Mouse (Mus musculus): ENCODE results near the gene Fkbp10. TPM values are rescaled to one million over a fixed set of nuclear protein-coding genes. Genes with fewer than 3 reads are reported as not detected.
A peak's percentile ranks its signal among the peaks of the same experiment; 100 is the strongest.

The Fkbp10 gene
- polyA plus RNA-seq, 1 experiment: 14.9 TPM

DNA sequence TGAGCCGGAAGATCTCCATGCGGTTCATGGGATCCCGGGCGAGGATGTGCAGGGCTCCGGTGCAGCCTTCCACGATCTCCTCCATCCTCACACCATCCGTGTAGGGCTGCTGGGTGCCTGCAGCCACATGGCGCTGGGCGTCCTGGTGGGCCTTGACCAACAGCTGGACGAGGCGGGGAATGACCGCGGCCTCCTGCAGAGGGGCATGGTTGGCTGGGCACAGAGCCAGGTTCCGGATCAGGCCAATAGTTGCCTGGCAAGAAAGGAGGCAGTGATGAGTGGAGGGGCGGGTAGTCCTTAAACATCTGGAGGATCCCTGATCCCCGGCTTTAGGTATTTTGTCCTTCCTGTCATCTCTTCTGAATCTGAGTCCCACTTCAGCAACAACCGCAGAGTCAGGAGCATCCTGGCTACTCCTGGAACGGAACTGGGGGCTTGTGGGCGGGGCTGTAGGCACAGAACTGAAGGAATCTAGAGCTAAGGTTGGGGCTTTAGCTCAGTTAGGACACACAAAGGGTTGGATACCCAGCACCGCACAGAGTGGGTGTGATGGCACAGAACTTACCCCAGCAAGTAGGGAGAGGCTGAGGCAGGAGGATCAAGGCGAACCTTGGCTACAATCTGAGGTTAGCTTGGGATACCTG lies 38.6 kb upstream of the Fkbp10 start:
- Histone ChIP-seq H3K27me3 (ENCODE audit: control insufficient read depth, insufficient read depth, low read length) (no peaks in the 10 kb centered on the region), H3K36me3 (ENCODE audit: control insufficient read depth, insufficient read depth, low read length) (no peaks in the 10 kb centered on the region), H3K4me3 (ENCODE audit: extremely low read depth, insufficient read depth, insufficient read length) (no peak overlapping the region), H3K4me1 (ENCODE audit: control insufficient read depth, insufficient read depth, insufficient read length) (no peaks in the 10 kb centered on the region), H3K27ac (ENCODE audit: insufficient read depth, low read length) (no peak overlapping the region)
- no peak for DNase-seq (ENCODE audit: low read depth in 1 of 2, low spot score in 2 of 2)
- TF ChIP-seq CTCF (IDR thresholded peaks at IDR 0.05; ENCODE audit: extremely low read depth, insufficient read depth, insufficient read length, insufficient replicate concordance) (no peak), POLR2A (IDR thresholded peaks at IDR 0.05; ENCODE audit: low read depth, low read length) (no peak)
- 89% methylated on average over 21 of the region's 21 CpGs for WGBS

DNA sequence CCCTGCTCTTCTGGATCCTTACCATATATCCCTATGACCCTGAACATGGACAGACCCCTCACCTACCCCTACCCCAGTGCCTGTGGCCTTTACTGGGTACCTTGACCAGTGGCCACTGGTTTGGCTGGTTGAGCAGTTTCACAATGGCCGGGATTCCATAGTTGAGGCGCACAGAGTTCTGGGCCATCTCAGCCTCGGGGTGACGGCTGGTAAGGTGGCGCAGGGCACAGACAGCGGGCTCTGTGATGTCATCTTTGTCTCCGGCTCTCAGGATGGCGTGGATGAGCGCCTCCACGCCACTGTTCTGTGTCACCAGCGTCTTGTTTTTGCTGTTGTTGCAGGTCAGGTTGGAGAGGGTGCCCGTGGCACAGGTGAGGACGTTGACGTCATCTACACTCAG lies 37.5 kb upstream of the Fkbp10 start:
- WGBS: 92% methylated on average over 14 of the region's 14 CpGs
- Histone ChIP-seq H3K27me3 (ENCODE audit: control insufficient read depth, insufficient read depth, low read length) (no peaks in the 10 kb centered on the region), H3K27ac (ENCODE audit: insufficient read depth, low read length) (no peak overlapping the region; the same call in 1 of the 2 replicates), H3K4me3 (ENCODE audit: extremely low read depth, insufficient read depth, insufficient read length) (no peak overlapping the region), H3K4me1 (ENCODE audit: control insufficient read depth, insufficient read depth, insufficient read length) (no peaks in the 10 kb centered on the region), H3K36me3 (ENCODE audit: control insufficient read depth, insufficient read depth, low read length) (no peaks in the 10 kb centered on the region)
- no peak for DNase-seq (ENCODE audit: low read depth in 1 of 2, low spot score in 2 of 2)
- TF ChIP-seq CTCF (IDR thresholded peaks at IDR 0.05; ENCODE audit: extremely low read depth, insufficient read depth, insufficient read length, insufficient replicate concordance) (no peak), POLR2A (IDR thresholded peaks at IDR 0.05; ENCODE audit: low read depth, low read length) (no peak)

DNA sequence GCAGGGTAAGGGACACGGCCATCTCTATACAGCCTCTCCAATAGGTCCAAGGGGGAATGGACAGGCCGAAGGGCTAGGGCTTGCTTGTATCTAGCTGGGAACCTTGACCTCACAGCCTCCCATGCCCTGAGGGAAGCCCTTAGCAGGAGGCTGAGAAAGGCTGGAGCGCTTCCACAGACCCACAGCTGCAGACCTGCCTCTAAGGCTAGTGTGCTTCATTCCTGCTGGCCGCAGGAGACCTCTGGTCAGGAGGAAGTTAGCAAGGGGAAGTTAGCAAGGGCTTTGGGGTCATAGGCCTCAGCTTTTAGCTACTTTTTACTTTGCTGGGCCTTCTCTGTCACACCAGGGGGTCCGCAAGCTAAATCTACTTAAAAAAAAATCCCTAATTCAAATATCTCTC lies 37.1 kb upstream of the Fkbp10 start:
- H3K4me3 ChIP-seq (ENCODE audit: extremely low read depth, insufficient read depth, insufficient read length): no peak overlapping the region
- no peaks in the 10 kb centered on the region for H3K4me1 ChIP-seq (ENCODE audit: control insufficient read depth, insufficient read depth, insufficient read length)
- no peaks in the 10 kb centered on the region for H3K27me3 ChIP-seq (ENCODE audit: control insufficient read depth, insufficient read depth, low read length)
- no peak for DNase-seq (ENCODE audit: low read depth in 1 of 2, low spot score in 2 of 2)
- no peaks in the 10 kb centered on the region for H3K36me3 ChIP-seq (ENCODE audit: control insufficient read depth, insufficient read depth, low read length)
- TF ChIP-seq POLR2A (IDR thresholded peaks at IDR 0.05; ENCODE audit: low read depth, low read length): no peak
- 88% methylated on average over 5 of the region's 5 CpGs for WGBS
- H3K27ac ChIP-seq (ENCODE audit: insufficient read depth, low read length): peak overlapping the region; percentile 36; the same call in 1 of the 2 replicates

DNA sequence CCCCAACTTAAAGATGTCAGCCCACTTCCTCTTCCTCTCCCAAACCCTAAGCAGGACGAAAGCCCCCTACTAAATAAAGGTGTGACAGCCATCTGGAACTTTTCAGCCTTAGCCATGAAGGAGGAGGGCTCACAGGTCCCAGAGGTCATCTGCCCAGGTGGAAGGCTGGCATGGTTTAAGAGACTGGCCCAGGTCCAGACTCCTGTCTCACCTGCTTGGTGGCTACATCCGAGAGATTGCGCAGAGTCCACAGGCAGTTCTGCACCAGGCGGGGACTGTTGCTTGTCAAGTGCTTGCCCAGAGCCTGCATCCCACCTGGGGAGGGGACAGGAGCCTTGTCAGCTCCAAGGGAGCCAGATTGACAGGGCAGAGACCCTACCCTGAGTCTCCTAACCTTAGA lies 36.2 kb upstream of the Fkbp10 start:
- no peak for DNase-seq (ENCODE audit: low read depth in 1 of 2, low spot score in 2 of 2)
- Histone ChIP-seq H3K27me3 (ENCODE audit: control insufficient read depth, insufficient read depth, low read length) (no peaks in the 10 kb centered on the region), H3K4me3 (ENCODE audit: extremely low read depth, insufficient read depth, insufficient read length) (no peak overlapping the region), H3K27ac (ENCODE audit: insufficient read depth, low read length) (no peak overlapping the region), H3K4me1 (ENCODE audit: control insufficient read depth, insufficient read depth, insufficient read length) (no peaks in the 10 kb centered on the region), H3K36me3 (ENCODE audit: control insufficient read depth, insufficient read depth, low read length) (no peaks in the 10 kb centered on the region)
- no peak for TF ChIP-seq CTCF (IDR thresholded peaks at IDR 0.05; ENCODE audit: extremely low read depth, insufficient read depth, insufficient read length, insufficient replicate concordance)
- TF ChIP-seq POLR2A (IDR thresholded peaks at IDR 0.05; ENCODE audit: low read depth, low read length): no peak
- WGBS: 89% methylated on average over 4 of the region's 4 CpGs

DNA sequence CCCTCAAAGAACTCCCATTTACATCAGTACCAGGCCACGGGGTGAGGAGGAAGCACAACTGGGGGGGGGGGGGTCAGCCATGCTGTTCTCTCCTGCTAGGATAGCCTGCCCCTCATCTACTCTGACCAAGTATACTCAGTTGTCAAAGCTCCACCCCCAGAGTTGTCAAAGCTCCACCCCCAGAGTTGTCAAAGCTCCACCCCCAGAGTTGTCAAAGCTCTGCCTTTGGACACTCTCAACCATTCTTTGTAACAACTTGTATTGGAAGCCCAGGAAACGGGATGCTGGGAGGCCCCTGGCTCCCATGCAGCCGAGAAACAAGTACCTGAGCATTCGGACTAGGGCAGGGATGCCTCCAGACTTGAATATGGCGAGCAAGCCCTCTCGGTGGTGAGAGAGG lies 32.8 kb upstream of the Fkbp10 start:
- Histone ChIP-seq H3K36me3 (ENCODE audit: control insufficient read depth, insufficient read depth, low read length) (no peaks in the 10 kb centered on the region), H3K27me3 (ENCODE audit: control insufficient read depth, insufficient read depth, low read length) (no peaks in the 10 kb centered on the region), H3K4me3 (ENCODE audit: extremely low read depth, insufficient read depth, insufficient read length) (no peak overlapping the region), H3K4me1 (ENCODE audit: control insufficient read depth, insufficient read depth, insufficient read length) (no peaks in the 10 kb centered on the region; the same call in 1 of the 2 replicates), H3K27ac (ENCODE audit: insufficient read depth, low read length) (no peak overlapping the region)
- DNase-seq (ENCODE audit: low read depth in 1 of 2, low spot score in 2 of 2): no peak
- 86% methylated on average over 6 of the region's 6 CpGs for WGBS
- no peak for TF ChIP-seq POLR2A (IDR thresholded peaks at IDR 0.05; ENCODE audit: low read depth, low read length)
- no peak for TF ChIP-seq CTCF (IDR thresholded peaks at IDR 0.05; ENCODE audit: extremely low read depth, insufficient read depth, insufficient read length, insufficient replicate concordance)

DNA sequence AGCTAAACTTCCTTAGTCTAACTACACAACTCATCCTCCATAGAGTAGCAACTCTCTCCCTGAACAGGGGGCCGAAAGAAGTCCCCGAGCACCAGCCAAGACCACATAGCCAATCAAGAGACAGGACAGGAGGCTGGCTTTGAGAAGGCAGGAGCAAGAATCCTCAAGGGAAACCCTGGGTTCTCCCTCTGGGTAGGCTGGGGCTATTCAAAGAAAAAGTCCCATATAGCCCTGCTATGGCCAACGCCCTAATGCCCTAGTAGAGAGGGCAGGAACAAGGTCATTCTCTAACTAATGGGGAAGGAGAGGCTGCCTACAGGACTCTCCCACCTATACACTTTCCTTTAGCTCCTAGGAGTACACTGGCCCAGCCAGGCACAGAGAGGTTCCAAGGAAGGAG lies 30.5 kb upstream of the Fkbp10 start:
- Histone ChIP-seq H3K36me3 (ENCODE audit: control insufficient read depth, insufficient read depth, low read length) (no peaks in the 10 kb centered on the region), H3K4me3 (ENCODE audit: extremely low read depth, insufficient read depth, insufficient read length) (no peak overlapping the region), H3K27me3 (ENCODE audit: control insufficient read depth, insufficient read depth, low read length) (no peaks in the 10 kb centered on the region), H3K27ac (ENCODE audit: insufficient read depth, low read length) (no peak overlapping the region), H3K4me1 (ENCODE audit: control insufficient read depth, insufficient read depth, insufficient read length) (no peaks in the 10 kb centered on the region; the same call in 1 of the 2 replicates)
- no peak for TF ChIP-seq CTCF (IDR thresholded peaks at IDR 0.05; ENCODE audit: extremely low read depth, insufficient read depth, insufficient read length, insufficient replicate concordance)
- no peak for TF ChIP-seq POLR2A (IDR thresholded peaks at IDR 0.05; ENCODE audit: low read depth, low read length)
- DNase-seq (ENCODE audit: low read depth in 1 of 2, low spot score in 2 of 2): no peak
- 83% methylated on average over 3 of the region's 3 CpGs for WGBS

DNA sequence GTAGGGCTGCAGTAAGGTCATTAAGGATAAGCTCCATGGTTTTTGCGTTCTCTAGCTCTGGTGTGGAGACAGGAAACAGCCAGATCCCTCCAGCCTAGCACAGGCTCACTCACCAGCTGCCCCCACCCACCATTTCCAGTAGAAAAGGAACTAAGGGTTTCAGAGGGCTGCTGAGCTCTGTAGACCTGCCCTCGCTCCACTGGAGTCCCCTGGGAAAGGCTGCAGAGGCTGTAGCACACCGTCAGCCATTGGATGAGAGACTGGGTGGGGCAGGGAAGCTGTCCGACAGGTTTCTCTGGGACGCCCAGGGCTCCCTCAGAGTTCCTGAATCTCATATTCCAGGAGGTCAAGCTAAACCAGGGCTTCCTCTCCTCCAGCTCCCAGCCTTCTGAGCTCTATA lies 28.9 kb upstream of the Fkbp10 start:
- H3K27me3 ChIP-seq (ENCODE audit: control insufficient read depth, insufficient read depth, low read length): no peaks in the 10 kb centered on the region
- WGBS: 46% methylated on average over 5 of the region's 5 CpGs
- no peaks in the 10 kb centered on the region for H3K36me3 ChIP-seq (ENCODE audit: control insufficient read depth, insufficient read depth, low read length)
- H3K27ac ChIP-seq (ENCODE audit: insufficient read depth, low read length): no peak overlapping the region; the same call in 1 of the 2 replicates
- H3K4me3 ChIP-seq (ENCODE audit: extremely low read depth, insufficient read depth, insufficient read length): no peak overlapping the region
- DNase-seq (ENCODE audit: low read depth in 1 of 2, low spot score in 2 of 2): no peak
- no peaks in the 10 kb centered on the region; the same call in 1 of the 2 replicates for H3K4me1 ChIP-seq (ENCODE audit: control insufficient read depth, insufficient read depth, insufficient read length)
- TF ChIP-seq CTCF (IDR thresholded peaks at IDR 0.05; ENCODE audit: extremely low read depth, insufficient read depth, insufficient read length, insufficient replicate concordance): no peak
- no peak for TF ChIP-seq POLR2A (IDR thresholded peaks at IDR 0.05; ENCODE audit: low read depth, low read length)

Data from spleen, adult 2 months (tissue).